Mouse (Mus musculus) CD4-positive naive resting alpha-beta T cell, adult 57 days (primary cell): Measurements from ENCODE around the gene Nat8. TPM values are rescaled to one million over a fixed set of nuclear protein-coding genes. Genes with fewer than 3 reads are reported as not detected.

ENCODE experiments used
- total RNA-seq: library from RNA; stranded (reverse); gene quantifications from one replicate; pipeline ENCODE4 v1.2.4, GENCODE M21; 2023

The Nat8 gene
- total RNA-seq = not detected

DNA sequence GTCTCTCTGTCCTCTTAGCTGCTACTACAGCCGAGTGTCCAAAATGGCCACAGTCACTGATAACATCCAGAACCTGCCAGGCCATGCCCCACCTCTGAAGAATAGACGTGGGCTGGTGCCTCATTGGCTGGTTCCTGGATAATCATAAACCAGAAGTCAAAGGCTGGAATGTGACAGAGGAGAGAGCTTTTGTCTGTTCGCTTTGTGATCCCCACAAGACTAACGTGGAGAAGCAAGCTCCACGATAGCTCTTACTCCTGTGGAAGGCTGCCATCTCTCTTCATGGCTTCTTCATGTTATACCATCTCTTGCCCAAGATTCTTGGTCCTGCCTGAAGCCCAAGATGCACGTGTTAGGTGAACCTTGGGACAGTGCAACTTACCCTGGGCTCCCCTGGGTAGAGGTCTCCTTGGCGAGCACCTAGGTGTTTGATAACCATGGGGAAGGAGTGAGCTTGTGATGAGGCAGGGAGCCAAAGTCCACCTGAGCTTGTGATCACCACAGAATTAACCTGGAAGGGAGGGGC, at the start of gene Nat8:
Nat8 (minus strand) TSS at position 287 of the 526 bp plus-strand sequence.

GRCm38 (mm10) chr6:85869006-85869405, 37.1 kb upstream of the Nat8 start, which contains the start of gene Nat8f2:
Gene Nat8f2 (minus strand): TSS chr6:85869158.

GRCm38 (mm10) chr6:85820837-85821236, 11.0 kb downstream of the Nat8 start, which contains the start of the genes Nat8f6 and Nat8f5:
Gene Nat8f6 (minus strand): TSS chr6:85820954.
Gene Nat8f5 (minus strand): TSS chr6:85820972.

Other genes starting within 250 kb of the Nat8 start
- 3.5 TPM for gene Alms1, start 244.6 kb downstream of the Nat8 start, total RNA-seq
- not detected for gene Nat8f7, start 118.9 kb downstream of the Nat8 start, total RNA-seq
- gene Nat8f3, start 66.3 kb downstream of the Nat8 start, total RNA-seq = not detected
- gene Nat8f6, start 11.1 kb downstream of the Nat8 start, total RNA-seq = not detected
- not detected for gene Nat8f5, start 11.1 kb downstream of the Nat8 start, total RNA-seq
- 0.71 TPM for gene Nat8f2, start 37.1 kb upstream of the Nat8 start, total RNA-seq
- gene Nat8f4, start 72.8 kb upstream of the Nat8 start, total RNA-seq = 6.1 TPM
- 24.2 TPM for gene Tprkb, start 79.8 kb upstream of the Nat8 start, total RNA-seq
- 1.2 TPM for gene Nat8f1, start 83.6 kb upstream of the Nat8 start, total RNA-seq
- 291 TPM for gene Dusp11, start 129.6 kb upstream of the Nat8 start, total RNA-seq
- gene Figla, start 184.1 kb upstream of the Nat8 start, total RNA-seq = not detected
- 0.74 TPM for gene Add2, start 196.6 kb upstream of the Nat8 start, total RNA-seq